Mouse (Mus musculus): ENCODE data around the gene Cxcr4. TPM values are rescaled to one million over a fixed set of nuclear protein-coding genes. Genes with fewer than 3 reads are reported as not detected.

The Cxcr4 gene
- polyA plus RNA-seq, 1 experiment from 2014 or later, result 19.4 TPM

Other genes with a start within 250 kb of the Cxcr4 start
- 209 and 219 TPM in 2 replicates for gene Mcm6, start 232.6 kb downstream of the Cxcr4 start, polyA plus RNA-seq (2016; fragmentation: Nextera tagmentation; extraction: Ambion mirVana)
- 164 and 174 TPM in 2 replicates for gene Dars, start 174.9 kb downstream of the Cxcr4 start, polyA plus RNA-seq (2016; fragmentation: Nextera tagmentation; extraction: Ambion mirVana)

Data from midbrain, embryonic 12.5 days (tissue).